Mouse (Mus musculus): ENCODE measurements around the gene Smgc.

GRCm38 (mm10) chr15:91835319-91835718 lies 2.7 kb upstream of the Smgc start:
- no peak for TF ChIP-seq CTCF (IDR thresholded peaks at IDR 0.05; ENCODE audit: low read depth)
- no peak for TF ChIP-seq EP300 (IDR thresholded peaks at IDR 0.05; ENCODE audit: low read depth)
